Mouse (Mus musculus) forebrain, embryonic 14.5 days (tissue): Measurements from ENCODE around the gene Aaas. TPM values are rescaled to one million over a fixed set of nuclear protein-coding genes. Genes with fewer than 3 reads are reported as not detected.

Source experiments
- ATAC-seq: fragments of 200-750 bp; cut with Nextera tagmentation; 2 replicates; pipeline ENCODE4 v1.8.0; 2017; ENCODE audit warnings: mild to moderate bottlenecking, moderate library complexity
- DNase-seq: peaks from one replicate; pipeline ENCODE4 v3.0.0-alpha.2; 2015; ENCODE audit warnings: low spot score
- H3K27ac ChIP-seq: fragments of 300-500 bp; sonication (generic); 2 replicates; pipeline ENCODE4 v1.5.1; 2014; ENCODE audit warnings: low read depth, mild to moderate bottlenecking, control low read depth, low read length, moderate library complexity
- H3K27me3 ChIP-seq: fragments of 300-500 bp; sonication (generic); replicated peaks from 2 replicates; pipeline ENCODE4 v1.6.1; 2014; ENCODE audit warnings: low read length, control low read depth, mixed read lengths; ENCODE audit not compliant: control insufficient read depth, insufficient read depth
- H3K36me3 ChIP-seq: fragments of 300-500 bp; sonication (generic); 2 replicates; pipeline ENCODE4 v1.6.1; 2014; ENCODE audit warnings: low read length, control low read depth; ENCODE audit not compliant: control insufficient read depth, insufficient read depth
- H3K4me1 ChIP-seq: fragments of 300-500 bp; sonication (generic); 2 replicates; pipeline ENCODE4 v1.6.1; 2014; ENCODE audit warnings: antibody characterized with exemption, low read length, control low read depth; ENCODE audit not compliant: control insufficient read depth, insufficient read depth
- H3K4me2 ChIP-seq: fragments of 300-500 bp; sonication (generic); 2 replicates; pipeline ENCODE4 v1.6.1; 2014; ENCODE audit warnings: mild to moderate bottlenecking, control low read depth, low read length
- H3K4me3 ChIP-seq: fragments of 300-500 bp; sonication (generic); 2 replicates; pipeline ENCODE4 v1.5.1; 2014; ENCODE audit warnings: low read depth, low read length, control low read depth
- H3K9ac ChIP-seq: fragments of 300-500 bp; sonication (generic); 2 replicates; pipeline ENCODE4 v1.6.1; 2014; ENCODE audit warnings: mild to moderate bottlenecking, low read length, control low read depth, moderate library complexity
- H3K9me3 ChIP-seq: fragments of 300-500 bp; sonication (generic); replicated peaks from 2 replicates; pipeline ENCODE4 v1.6.1; 2016; ENCODE audit warnings: low read length, control low read depth, mixed read lengths; ENCODE audit not compliant: control insufficient read depth
- WGBS: fragments of 180-500 bp; shearing (Covaris S2); extraction: QIAGEN DNeasy Blood & Tissue Kit; methylation state at CpG from one replicate; pipeline ENCODE4 v1.1.7; 2014; 5-methylcytosine and 5-hydroxymethylcytosine counted together
- polyA plus RNA-seq: library from polyadenylated mRNA; unstranded; fragments of >200 nt; fragmentation: Nextera tagmentation; extraction: Ambion mirVana; gene quantifications from 2 replicates; pipeline ENCODE4 v1.2.1, GENCODE M21; 2014

The Aaas gene
- polyA plus RNA-seq, 1 experiment from 2014 or later = 48.2 TPM

DNA sequence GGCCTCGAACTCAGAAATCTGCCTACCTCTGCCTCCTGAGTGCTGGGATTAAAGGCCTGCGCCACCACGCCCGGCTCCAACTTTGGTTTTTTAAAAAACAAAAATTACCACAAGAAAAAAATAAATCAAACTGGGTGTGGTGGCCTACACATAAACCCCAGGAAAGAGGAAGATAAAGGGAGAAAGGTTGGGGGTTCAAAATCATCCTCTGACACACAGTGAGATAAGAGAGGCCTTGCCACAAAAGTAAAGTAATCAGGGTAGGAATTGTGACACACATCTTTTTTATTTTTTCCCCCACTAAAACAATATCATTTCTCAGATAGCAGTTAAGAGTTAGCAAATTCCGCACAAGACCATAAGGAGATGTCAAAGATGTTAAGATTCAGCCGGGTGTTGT, 33.1 kb upstream of the Aaas start:
- DNase-seq = no peak
- Histone ChIP-seq H3K4me3 (no peak overlapping the region), H3K4me1 (no peaks in the 10 kb centered on the region), H3K9me3 (no peaks in the 10 kb centered on the region), H3K27ac (no peak overlapping the region), H3K9ac (no peak overlapping the region), H3K4me2 (no peak overlapping the region), H3K27me3 (no peaks in the 10 kb centered on the region), H3K36me3 (no peaks in the 10 kb centered on the region)
- 92% methylated on average over 6 of the region's 6 CpGs for WGBS
- ATAC-seq = no peak

DNA sequence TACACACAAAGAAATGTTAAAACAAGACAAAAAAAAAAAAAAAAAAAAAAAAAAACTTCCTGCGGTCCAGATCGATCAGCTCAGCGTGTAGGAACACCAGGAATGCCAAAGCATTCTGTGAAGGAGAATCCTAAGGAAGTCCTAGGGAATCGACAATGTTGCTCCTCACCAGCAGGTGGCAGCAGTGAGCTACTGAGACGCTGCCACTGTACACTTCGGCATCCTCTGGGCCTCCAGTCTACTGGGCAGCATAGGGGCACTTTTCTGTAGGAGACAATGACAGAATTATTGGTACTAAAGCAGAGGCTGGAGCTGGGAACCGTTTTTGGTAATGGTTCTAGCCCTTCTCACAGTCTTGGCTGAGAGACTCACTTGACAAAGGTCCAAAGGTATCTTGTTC, 31.0 kb upstream of the Aaas start:
- no peaks in the 10 kb centered on the region for H3K36me3 ChIP-seq
- peaks cover 7% of the 10 kb centered on the region for H3K4me1 ChIP-seq
- no peak overlapping the region for H3K27ac ChIP-seq
- H3K4me2 ChIP-seq = no peak overlapping the region
- 1% methylated on average over 7 of the region's 7 CpGs for WGBS
- no peak overlapping the region for H3K4me3 ChIP-seq
- DNase-seq = peak; percentile 93
- H3K9me3 ChIP-seq = no peaks in the 10 kb centered on the region
- H3K9ac ChIP-seq = no peak overlapping the region
- peak; percentile 79 for ATAC-seq
- no peaks in the 10 kb centered on the region; the same call in 1 of the 2 replicates for H3K27me3 ChIP-seq

DNA sequence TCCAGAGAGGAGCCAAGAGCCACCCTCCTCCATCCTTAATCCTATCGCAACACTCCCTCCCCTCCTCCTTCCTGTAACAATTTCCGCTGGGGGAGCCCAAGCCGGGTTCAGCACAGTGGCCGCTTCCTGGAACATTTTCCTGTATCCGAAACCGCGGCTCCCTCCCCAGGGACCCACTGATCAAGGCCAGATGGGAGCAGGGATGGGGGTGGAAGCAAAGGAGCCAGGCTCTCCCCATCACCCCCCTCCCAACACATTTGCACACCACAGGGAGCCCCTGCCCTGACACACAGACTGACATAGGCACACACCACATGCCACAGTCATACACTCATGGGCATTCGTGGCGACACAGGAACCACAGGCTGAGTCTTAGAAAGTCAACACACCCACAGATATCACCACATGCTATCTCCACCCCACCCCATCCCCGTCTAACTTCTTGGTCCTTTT, 27.3 kb upstream of the Aaas start:
- H3K9me3 ChIP-seq = no peaks in the 10 kb centered on the region

DNA sequence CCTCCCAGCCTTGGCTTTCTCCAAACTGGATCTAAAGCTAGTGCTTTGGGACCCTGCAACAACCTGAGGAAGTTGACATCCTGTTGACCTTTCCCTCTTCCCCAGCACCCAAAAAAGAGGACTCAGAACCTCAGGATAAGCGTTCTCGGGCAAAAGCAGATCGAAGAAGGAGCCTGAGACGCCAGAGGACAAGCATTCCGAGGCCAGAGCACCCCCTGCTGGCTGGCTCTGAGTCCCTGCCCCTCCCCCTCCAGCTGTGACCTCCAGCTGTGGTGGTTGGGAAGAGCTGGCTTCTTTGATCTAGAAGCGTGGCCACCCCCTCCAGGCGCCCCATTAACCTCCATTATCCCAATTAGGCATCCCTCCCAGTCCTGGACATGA, 26.6 kb upstream of the Aaas start:
- Histone ChIP-seq H3K4me1 (peaks cover 7% of the 10 kb centered on the region), H3K9me3 (no peaks in the 10 kb centered on the region), H3K4me2 (peak overlapping the region; percentile 96), H3K9ac (peak overlapping the region; percentile 72), H3K36me3 (no peaks in the 10 kb centered on the region), H3K27ac (no peak overlapping the region), H3K4me3 (peak overlapping the region; percentile 54), H3K27me3 (no peaks in the 10 kb centered on the region; the same call in 1 of the 2 replicates)
- DNase-seq (peak; percentile 78), ATAC-seq (peak; percentile 59)
- WGBS = 0% methylated on average over 7 of the region's 7 CpGs

More for the DNA sequence above, 27.3 kb upstream of the Aaas start:
- peaks cover 7% of the 10 kb centered on the region for H3K4me1 ChIP-seq
- no peaks in the 10 kb centered on the region; the same call in 1 of the 2 replicates for H3K27me3 ChIP-seq
- no peak overlapping the region for H3K4me3 ChIP-seq
- WGBS = 9% methylated on average over 10 of the region's 10 CpGs
- DNase-seq (no peak), ATAC-seq (no peak)
- no peaks in the 10 kb centered on the region for H3K36me3 ChIP-seq
- no peak overlapping the region; the same call in 1 of the 2 replicates for H3K4me2 ChIP-seq
- H3K27ac ChIP-seq = no peak overlapping the region
- H3K9ac ChIP-seq = 0 out of 2 replicates have a peak overlapping the region, but pooled peaks have one; percentile 10

DNA sequence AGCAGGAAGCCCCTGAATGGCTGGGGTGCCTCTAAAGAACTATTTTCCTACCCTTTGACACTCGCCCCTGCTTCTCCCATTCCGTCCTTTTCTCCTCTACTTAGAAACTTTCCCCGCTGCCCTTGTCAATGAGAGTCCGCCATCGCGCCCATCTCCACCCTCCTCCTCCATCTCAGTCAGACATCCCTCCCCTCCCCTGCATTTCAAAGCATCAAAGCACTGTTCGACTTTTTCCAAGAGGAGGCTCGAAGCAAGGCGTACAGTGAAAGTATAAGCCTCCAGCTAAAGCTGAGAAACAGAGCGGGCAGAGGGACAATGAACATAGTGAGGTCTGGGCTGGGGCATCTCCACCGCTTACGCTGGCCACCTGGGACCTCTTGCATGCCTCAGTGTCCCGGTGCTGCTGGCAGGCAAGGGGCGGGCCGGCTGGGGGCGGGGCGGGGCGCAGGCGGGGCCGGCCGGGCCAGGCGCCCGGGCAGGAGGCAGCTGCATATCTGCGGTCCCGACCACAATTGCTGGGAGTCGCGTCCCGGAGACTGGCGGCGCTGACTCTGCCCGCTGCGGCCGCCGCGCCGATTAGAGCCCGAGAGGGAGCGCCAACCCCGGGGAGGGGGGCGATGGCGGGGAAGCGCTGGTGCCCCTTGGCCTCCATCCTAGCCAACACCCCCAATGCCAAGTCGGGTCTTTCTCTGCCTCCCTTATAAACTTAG, 26.0 kb upstream of the Aaas start:
- Histone ChIP-seq H3K9ac (peak overlapping the region; percentile 72), H3K27ac (no peak overlapping the region), H3K9me3 (no peaks in the 10 kb centered on the region), H3K36me3 (no peaks in the 10 kb centered on the region), H3K27me3 (no peaks in the 10 kb centered on the region; the same call in 1 of the 2 replicates), H3K4me3 (peak overlapping the region; percentile 54), H3K4me2 (peak overlapping the region; percentile 96), H3K4me1 (peaks cover 7% of the 10 kb centered on the region)
- 0% methylated on average over 40 of the region's 43 CpGs for whole genome bisulfite sequencing
- peak; percentile 55 for DNase-seq
- peak; percentile 81 for ATAC-seq

DNA sequence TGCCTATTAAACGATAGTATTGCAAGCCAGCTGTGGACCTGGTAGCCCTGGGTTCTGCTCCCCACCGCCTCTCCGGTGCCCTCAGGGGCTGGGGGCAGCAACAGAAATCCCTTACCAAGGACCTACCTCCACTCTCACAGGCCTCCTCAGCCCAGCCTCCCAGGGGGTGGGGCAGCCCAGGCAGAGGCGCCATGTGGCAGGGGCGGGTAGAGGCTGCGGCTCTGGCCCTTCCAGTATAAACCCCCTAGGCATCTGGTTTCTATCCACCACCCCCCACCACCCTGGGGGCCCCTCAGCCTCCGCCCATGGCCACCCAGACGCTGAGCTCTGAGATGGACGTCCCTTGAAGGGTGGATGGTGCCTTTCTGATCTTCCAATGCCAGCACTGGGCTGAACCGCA, 20.2 kb upstream of the Aaas start:
- Histone ChIP-seq H3K4me2 (no peak overlapping the region), H3K4me1 (no peaks in the 10 kb centered on the region), H3K4me3 (no peak overlapping the region), H3K27ac (no peak overlapping the region), H3K9ac (0 out of 2 replicates have a peak overlapping the region, but pooled peaks have one; percentile 21), H3K27me3 (peaks cover 8% of the 10 kb centered on the region; the same call in 1 of the 2 replicates), H3K36me3 (no peaks in the 10 kb centered on the region), H3K9me3 (no peaks in the 10 kb centered on the region)
- DNase-seq (no peak), ATAC-seq (no peak)
- 13% methylated on average over 10 of the region's 10 CpGs for WGBS

DNA sequence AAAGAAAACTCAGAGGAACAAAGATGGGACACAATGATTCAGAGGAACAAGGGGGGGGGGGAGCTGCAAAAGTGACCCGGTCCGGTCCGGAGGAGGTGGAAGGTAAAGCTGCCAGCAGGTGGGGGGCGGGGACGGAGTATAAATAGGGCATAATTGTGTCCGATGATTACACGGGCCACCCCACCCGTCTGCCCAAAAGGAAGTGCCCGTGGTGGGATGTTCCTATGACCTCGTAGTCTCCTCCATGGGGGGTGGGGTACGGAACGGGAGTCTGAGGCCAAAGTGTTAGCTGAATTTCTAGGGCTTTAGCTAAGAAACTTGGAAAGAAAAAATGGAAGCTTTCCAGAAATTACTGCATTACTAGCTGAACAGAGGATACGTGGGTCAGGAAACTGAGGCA, 19.4 kb upstream of the Aaas start:
- 11% methylated on average over 13 of the region's 13 CpGs for whole genome bisulfite sequencing
- Histone ChIP-seq H3K4me3 (no peak overlapping the region), H3K9ac (no peak overlapping the region), H3K9me3 (no peaks in the 10 kb centered on the region), H3K27me3 (peaks cover 9% of the 10 kb centered on the region; the same call in 1 of the 2 replicates), H3K4me1 (no peaks in the 10 kb centered on the region), H3K4me2 (no peak overlapping the region), H3K27ac (no peak overlapping the region), H3K36me3 (no peaks in the 10 kb centered on the region)
- no peak for ATAC-seq
- no peak for DNase-seq

DNA sequence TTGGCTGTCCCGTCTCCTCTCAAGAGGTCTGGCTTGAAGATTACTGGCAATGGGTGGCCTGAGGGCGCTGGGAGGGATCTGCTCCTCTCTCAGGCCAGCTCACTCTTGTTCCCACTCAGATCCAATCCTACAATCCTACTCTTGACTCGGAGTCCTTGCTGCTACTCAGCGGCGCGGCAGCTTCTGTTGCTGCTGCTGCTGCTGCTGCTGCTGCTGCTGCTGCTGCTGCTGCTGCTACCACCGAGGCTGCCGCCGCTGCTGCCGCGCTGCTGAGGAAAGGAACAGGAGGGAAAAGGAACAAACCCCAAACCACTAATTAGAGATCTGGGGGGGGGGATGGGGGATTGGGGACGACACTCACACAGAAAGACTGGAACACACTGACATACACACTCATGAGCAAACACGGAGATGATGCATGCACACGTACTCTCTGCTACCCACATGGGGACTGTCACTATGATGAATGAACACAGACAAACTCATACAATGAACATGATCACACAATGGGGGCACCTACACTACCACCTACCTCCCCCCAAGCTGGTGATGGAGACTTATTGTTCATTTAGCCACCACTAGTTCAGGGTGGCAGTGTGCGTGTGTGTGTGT, 16.3 kb upstream of the Aaas start, which contains the start of gene Sp7:
TSS of gene Sp7 (minus strand) at position 450 of the 612 bp plus-strand sequence.
- Histone ChIP-seq H3K27me3 (peaks cover 9% of the 10 kb centered on the region; the same call in 1 of the 2 replicates), H3K9ac (peak within 1 kb of the TSS; percentile 40; the same call in 1 of the 2 replicates), H3K4me2 (peak within 1 kb of the TSS; percentile 42), H3K36me3 (no peaks in the 10 kb centered on the region), H3K4me3 (0 out of 2 replicates have a peak within 1 kb of the TSS, but pooled peaks have one; percentile 6), H3K4me1 (no peaks in the 10 kb centered on the region), H3K27ac (no peak within 1 kb of the TSS), H3K9me3 (no peaks in the 10 kb centered on the region)
- ATAC-seq = no peak
- WGBS = 8% methylated on average over 15 of the region's 15 CpGs
- peak; percentile 46 for DNase-seq
